7 mouse cellular contexts compared by ENCODE assay signal in genomic region chr3:107758638-107759037, GRCm38 (mm10). TPM values are rescaled to one million over a fixed set of nuclear protein-coding genes. Genes with fewer than 3 reads are reported as not detected.
DNase-seq lines count a peak whose midpoint lies in the region; ATAC-seq lines count a peak whose summit lies in the region.

No protein-coding gene starts in this region.

- H3K27me3 ChIP-seq in lung, embryonic 15.5 days: peaks cover 7% of the 10 kb centered on the region
- no peaks in the 10 kb centered on the region for H3K27me3 ChIP-seq in embryonic facial prominence, embryonic 12.5 days
- H3K27me3 ChIP-seq in liver, embryonic 15.5 days: peaks cover 42% of the 10 kb centered on the region

- H3K4me2 ChIP-seq in lung, embryonic 15.5 days: peak overlapping the region; percentile 84
- peak overlapping the region; percentile 81 for H3K4me2 ChIP-seq in embryonic facial prominence, embryonic 12.5 days (replicated peaks)
- H3K4me2 ChIP-seq in liver, embryonic 15.5 days: peak overlapping the region; percentile 66

- H3K9ac ChIP-seq in lung, embryonic 15.5 days: peak overlapping the region; percentile 7
- H3K9ac ChIP-seq in embryonic facial prominence, embryonic 12.5 days: no peak overlapping the region
- H3K9ac ChIP-seq in liver, embryonic 15.5 days: no peak overlapping the region

- H3K27ac ChIP-seq in lung, embryonic 15.5 days: no peak overlapping the region
- no peak overlapping the region for H3K27ac ChIP-seq in embryonic facial prominence, embryonic 12.5 days
- no peak overlapping the region for H3K27ac ChIP-seq in liver, embryonic 15.5 days (replicated peaks)

- no peaks in the 10 kb centered on the region for H3K9me3 ChIP-seq in lung, embryonic 15.5 days
- H3K9me3 ChIP-seq in embryonic facial prominence, embryonic 12.5 days: no peaks in the 10 kb centered on the region
- no peaks in the 10 kb centered on the region for H3K9me3 ChIP-seq in liver, embryonic 15.5 days (replicated peaks)

- peak overlapping the region; percentile 71 for H3K4me3 ChIP-seq in lung, embryonic 15.5 days
- peak overlapping the region; percentile 58; the same call in 1 of the 2 replicates for H3K4me3 ChIP-seq in embryonic facial prominence, embryonic 12.5 days
- H3K4me3 ChIP-seq in liver, embryonic 15.5 days (replicated peaks): peak overlapping the region; percentile 64

- peaks cover 2% of the 10 kb centered on the region; the same call in 1 of the 2 replicates for H3K36me3 ChIP-seq in lung, embryonic 15.5 days
- peaks cover 4% of the 10 kb centered on the region; the same call in 1 of the 2 replicates for H3K36me3 ChIP-seq in embryonic facial prominence, embryonic 12.5 days
- H3K36me3 ChIP-seq in liver, embryonic 15.5 days (replicated peaks): no peaks in the 10 kb centered on the region; the same call in 1 of the 2 replicates

- WGBS in lung, embryonic 15.5 days: 7% methylated on average over 3 of the region's 3 CpGs
- WGBS in embryonic facial prominence, embryonic 12.5 days: 18% methylated on average over 3 of the region's 3 CpGs
- 10% methylated on average over 3 of the region's 3 CpGs for WGBS in liver, embryonic 15.5 days (ENCODE audit: insufficient replicate concordance)

- DNase-seq in lung, postnatal 25 days (ENCODE audit: low spot score): no peak
- DNase-seq in heart, postnatal 14 days: peak; percentile 47 to 57
- DNase-seq in adrenal gland, adult 2 months: no peak
- DNase-seq in ovary, adult 18-20 months (ENCODE audit: low spot score): no peak

- peaks cover 24% of the 10 kb centered on the region for H3K4me1 ChIP-seq in lung, embryonic 15.5 days
- peaks cover 13% of the 10 kb centered on the region for H3K4me1 ChIP-seq in embryonic facial prominence, embryonic 12.5 days
- H3K4me1 ChIP-seq in liver, embryonic 15.5 days (replicated peaks): peaks cover 24% of the 10 kb centered on the region; the same call in 1 of the 2 replicates

- intact Hi-C loops in heart, postnatal 14 days (cut with DNase I): loop anchor here (2.0 kb wide), 2 partner anchors 98 to 106 kb away; no protein-coding TSS in a partner anchor

- ATAC-seq in lung, embryonic 15.5 days (ENCODE audit: borderline replicate concordance, extremely low read depth, low FRiP score, low TSS enrichment): peak; percentile 29; the same call in 1 of the 2 replicates
- ATAC-seq in embryonic facial prominence, embryonic 12.5 days (ENCODE audit: insufficient number of reproducible peaks, insufficient read depth, low FRiP score, low TSS enrichment): no peak
- ATAC-seq in liver, embryonic 15.5 days (ENCODE audit: insufficient read depth): no peak

RNA-seq across cellular contexts. Expression of gene Csf1, which starts 1.6 kb away (rescaled TPM):
- 9.0 and 10.3 TPM in 2 replicates for polyA plus RNA-seq in lung, embryonic 15.5 days (2015; fragmentation: Nextera tagmentation; extraction: Ambion mirVana)
- polyA plus RNA-seq in embryonic facial prominence, embryonic 12.5 days (2016; fragmentation: Nextera tagmentation; extraction: Ambion mirVana): 7.2 TPM in 2 replicates
- 10 to 100 TPM; 25.5 to 33.6 TPM for total RNA-seq in heart, postnatal 14 days (2021)
- polyA plus RNA-seq in liver, embryonic 15.5 days (2015; fragmentation: Nextera tagmentation; extraction: Ambion mirVana): 6.3 and 6.7 TPM in 2 replicates
- total RNA-seq in adrenal gland, adult 2 months (2021): 10 to 100 TPM; 16.5 to 25.2 TPM
- 21.1 and 23.4 TPM in 2 replicates for polyA plus RNA-seq in adrenal gland, adult 2 months (2012; rRNA removed)

Comparison
In these comparisons a context has a peak if more than half of its experiments do, and no peak if none do; other contexts are left out.
1. DNase-seq: peak in heart, postnatal 14 days (2 of 2); none in lung, postnatal 25 days (single experiment), adrenal gland, adult 2 months (single experiment) and ovary, adult 18-20 months (single experiment).
2. Peak in every context shown above with its lines, with median percentiles within 50 percentile points of each other: H3K4me2 ChIP-seq and H3K4me3 ChIP-seq.